In genomic region chr5:8840887-8841286, GRCm38 (mm10) we compare ENCODE assay signal across 9 mouse cellular contexts. TPM values are rescaled to one million over a fixed set of nuclear protein-coding genes. Genes with fewer than 3 reads are reported as not detected.
A peak's percentile ranks its signal among the peaks of the same experiment; 100 is the strongest.
DNase-seq lines count a peak whose midpoint lies in the region; ATAC-seq and TF ChIP-seq lines count a peak whose summit lies in the region.
"Had no signal": no experiment of that assay in that cellular context is flagged by ENCODE, and none has a peak within 500 bp of the region (broad histone marks: within the 10 kb centered on the region; RNA-seq: fewer than 3 reads in every experiment).

No protein-coding gene starts in this region.

- DNase-seq in right cerebral cortex, adult 18-20 months: peak; percentile 25
- no peak for DNase-seq in right cerebral cortex, postnatal 25 days
- DNase-seq in forebrain, embryonic 11.5 days (ENCODE audit: low spot score): peak; percentile 78
- peak; percentile 37 for DNase-seq in hindlimb bud, embryonic 11.5 days (ENCODE audit: extremely low spot score, low read depth, low spot score)
- peak; percentile 48 for DNase-seq in limb, embryonic 14.5 days (ENCODE audit: low spot score)
- peak; percentile 37 to 64 for DNase-seq in natural killer cell, adult 2 months (ENCODE audit: low spot score in 2 of 2)
- DNase-seq in thymus, adult 2 months: peak; percentile 78

- H3K27ac ChIP-seq in bone marrow macrophage, adult 2 months (ENCODE audit: insufficient read depth, low read depth, low read length): no peak overlapping the region
- H3K27ac ChIP-seq in forebrain, embryonic 11.5 days (ENCODE audit: low read depth, low read length): no peak overlapping the region
- no peak overlapping the region for H3K27ac ChIP-seq in limb, embryonic 14.5 days (replicated peaks; ENCODE audit: low read depth, low read length)
- H3K27ac ChIP-seq in thymus, adult 2 months (ENCODE audit: control insufficient read depth, insufficient read depth, low read length): no peak overlapping the region

- 0 out of 2 replicates have a peak, but pooled peaks have one; percentile 10 for TF ChIP-seq CTCF in bone marrow macrophage, adult 2 months (IDR thresholded peaks at IDR 0.05; ENCODE audit: low read depth, low read length)
- TF ChIP-seq CTCF in thymus, adult 2 months (IDR thresholded peaks at IDR 0.05; ENCODE audit: borderline replicate concordance, control insufficient read depth, extremely low read depth, insufficient read depth, low read length, poor library complexity): no peak

- H3K36me3 ChIP-seq in forebrain, embryonic 11.5 days (ENCODE audit: control insufficient read depth, insufficient read depth, low read length): no peaks in the 10 kb centered on the region
- no peaks in the 10 kb centered on the region for H3K36me3 ChIP-seq in limb, embryonic 14.5 days (ENCODE audit: control insufficient read depth, insufficient read depth, low read length)
- no peaks in the 10 kb centered on the region for H3K36me3 ChIP-seq in thymus, adult 2 months (ENCODE audit: control insufficient read depth, insufficient read depth, low read length)

- peak; percentile 71 for ATAC-seq in forebrain, embryonic 11.5 days (replicated peaks; ENCODE audit: low FRiP score)
- ATAC-seq in limb, embryonic 14.5 days (ENCODE audit: low FRiP score, low read depth): no peak

- 41% methylated on average over 5 of the region's 5 CpGs for WGBS in forebrain, embryonic 11.5 days
- WGBS in limb, embryonic 14.5 days: 34% methylated on average over 5 of the region's 5 CpGs
- 57% methylated on average over 5 of the region's 5 CpGs for WGBS in thymus, adult 2 months

- H3K9ac ChIP-seq in forebrain, embryonic 11.5 days (ENCODE audit: low read length): no peak overlapping the region
- no peak overlapping the region for H3K9ac ChIP-seq in limb, embryonic 14.5 days (ENCODE audit: low read depth, low read length, severe bottlenecking)

- no peak overlapping the region for H3K4me3 ChIP-seq in bone marrow macrophage, adult 2 months (ENCODE audit: insufficient read depth, low read length)
- no peak overlapping the region for H3K4me3 ChIP-seq in forebrain, embryonic 11.5 days (ENCODE audit: low read depth, low read length)
- no peak overlapping the region for H3K4me3 ChIP-seq in limb, embryonic 14.5 days (replicated peaks; ENCODE audit: low read length)
- H3K4me3 ChIP-seq in thymus, adult 2 months (ENCODE audit: control insufficient read depth, insufficient read depth, low read length): no peak overlapping the region
- H3K4me3 ChIP-seq: myocyte had no signal

- H3K4me1 ChIP-seq in bone marrow macrophage, adult 2 months (ENCODE audit: control insufficient read depth, insufficient read depth, low read length): peaks cover 7% of the 10 kb centered on the region
- H3K4me1 ChIP-seq in forebrain, embryonic 11.5 days (replicated peaks; ENCODE audit: control insufficient read depth, insufficient read depth, low read length): 0 out of 2 replicates have a peak, but pooled peaks cover 4% of the 10 kb centered on the region
- H3K4me1 ChIP-seq in limb, embryonic 14.5 days (ENCODE audit: control insufficient read depth, insufficient read depth, low read length): peaks cover 6% of the 10 kb centered on the region; the same call in 1 of the 2 replicates
- no peaks in the 10 kb centered on the region for H3K4me1 ChIP-seq in thymus, adult 2 months (replicated peaks; ENCODE audit: control insufficient read depth, insufficient read depth, low read length)

- no peaks in the 10 kb centered on the region for H3K27me3 ChIP-seq in forebrain, embryonic 11.5 days (ENCODE audit: control insufficient read depth, insufficient read depth, low read length)
- H3K27me3 ChIP-seq in limb, embryonic 14.5 days (ENCODE audit: control insufficient read depth, insufficient read depth, low read length): no peaks in the 10 kb centered on the region
- no peaks in the 10 kb centered on the region for H3K27me3 ChIP-seq in thymus, adult 2 months (ENCODE audit: control insufficient read depth, insufficient read depth, low read length)

- TF ChIP-seq POLR2A in bone marrow macrophage, adult 2 months (IDR thresholded peaks at IDR 0.05; ENCODE audit: borderline replicate concordance, low read depth, low read length): no peak
- TF ChIP-seq POLR2A in limb, embryonic 14.5 days (IDR thresholded peaks at IDR 0.05; ENCODE audit: borderline replicate concordance, extremely low read depth, insufficient read depth, insufficient read length): no peak
- no peak for TF ChIP-seq POLR2A in thymus, adult 2 months (IDR thresholded peaks at IDR 0.05; ENCODE audit: control insufficient read depth, extremely low read depth, insufficient read depth, low read length, poor library complexity)

- no peaks in the 10 kb centered on the region for H3K9me3 ChIP-seq in forebrain, embryonic 11.5 days (ENCODE audit: control insufficient read depth, low read length)
- no peaks in the 10 kb centered on the region for H3K9me3 ChIP-seq in limb, embryonic 14.5 days (ENCODE audit: control insufficient read depth, low read length)

- H3K4me2 ChIP-seq in forebrain, embryonic 11.5 days (ENCODE audit: low read depth, low read length, severe bottlenecking): no peak overlapping the region
- no peak overlapping the region for H3K4me2 ChIP-seq in limb, embryonic 14.5 days (replicated peaks; ENCODE audit: low read depth, low read length, severe bottlenecking)

RNA-seq across cellular contexts. Expression of gene Abcb1b, which starts 42.9 kb away (rescaled TPM):
- polyA plus RNA-seq in bone marrow macrophage, adult 2 months (2012; ENCODE audit: insufficient read depth, insufficient read length, missing spikeins): 34.9 and 41.4 TPM in 2 replicates
- 0.97 and 1.4 TPM in 2 replicates for polyA plus RNA-seq in forebrain, embryonic 11.5 days (2014; fragmentation: Nextera tagmentation; extraction: Ambion mirVana)
- polyA plus RNA-seq in limb, embryonic 14.5 days (2012; rRNA removed): 1.7 and 1.8 TPM in 2 replicates
- polyA plus RNA-seq in limb, embryonic 14.5 days (2014; fragmentation: Nextera tagmentation; extraction: Ambion mirVana): 1.7 and 2.4 TPM in 2 replicates
- polyA plus RNA-seq in thymus, adult 2 months (2012; rRNA removed): 1.8 and 3.1 TPM in 2 replicates

RNA-seq across cellular contexts. Expression of gene Abcb4, which starts 52.6 kb away (rescaled TPM):
- polyA plus RNA-seq in bone marrow macrophage, adult 2 months (2012; ENCODE audit: insufficient read depth, insufficient read length, missing spikeins): 8.1 and 11.2 TPM in 2 replicates
- 0.67 and 0.88 TPM in 2 replicates for polyA plus RNA-seq in forebrain, embryonic 11.5 days (2014; fragmentation: Nextera tagmentation; extraction: Ambion mirVana)
- polyA plus RNA-seq in limb, embryonic 14.5 days (2012; rRNA removed): 0.26 and 0.27 TPM in 2 replicates
- 0.44 and 0.51 TPM in 2 replicates for polyA plus RNA-seq in limb, embryonic 14.5 days (2014; fragmentation: Nextera tagmentation; extraction: Ambion mirVana)
- polyA plus RNA-seq in thymus, adult 2 months (2012; rRNA removed): 0.90 and 1.7 TPM in 2 replicates
